Mouse (Mus musculus) thymus, adult 2 months (tissue): Measurements from ENCODE around the gene Nt5c2.

Experiments
- CTCF ChIP-seq: fragments of 200-500 bp; IDR thresholded peaks from 2 replicates; pipeline ENCODE4 v1.5.1; 2012; ENCODE audit warnings: mild to moderate bottlenecking, control low read depth, low read length, moderate library complexity, borderline replicate concordance; ENCODE audit not compliant: control insufficient read depth, poor library complexity, insufficient read depth; ENCODE audit errors: extremely low read depth
- POLR2A ChIP-seq: fragments of 200-500 bp; IDR thresholded peaks from 2 replicates; pipeline ENCODE4 v1.6.1; 2012; ENCODE audit warnings: mild to moderate bottlenecking, low read length, control low read depth, moderate library complexity; ENCODE audit not compliant: control insufficient read depth, poor library complexity, insufficient read depth; ENCODE audit errors: extremely low read depth

DNA sequence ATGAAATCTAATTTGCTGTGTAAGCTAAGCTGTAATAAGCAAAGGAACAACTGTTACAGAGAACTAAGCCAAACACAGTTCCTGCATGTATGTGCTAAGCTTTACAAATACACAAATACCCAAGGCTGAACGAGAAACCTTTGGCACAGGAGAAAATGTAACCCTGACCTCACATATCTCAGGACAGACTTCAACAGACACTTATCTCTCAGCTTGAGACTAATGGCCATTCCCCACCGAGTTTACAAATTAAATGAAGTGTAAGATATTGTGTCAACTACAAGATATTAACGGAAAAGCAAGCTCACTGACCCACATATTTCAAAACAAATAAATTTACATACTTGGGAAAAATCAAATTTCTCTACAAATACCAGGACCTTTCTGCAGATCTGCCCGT is 86.8 kb downstream of the Nt5c2 start:
- no peak for TF ChIP-seq CTCF
- TF ChIP-seq POLR2A, result no peak
